Mouse (Mus musculus) lung, postnatal 0 days (tissue): ENCODE measurements around the gene Ltb4r1.
A peak's percentile ranks its signal among the peaks of the same experiment; 100 is the strongest.

Experiments used
- CTCF ChIP-seq: IDR thresholded peaks from 2 replicates; pipeline ENCODE4 v1.5.1; 2016; ENCODE audit warnings: antibody characterized with exemption, mild to moderate bottlenecking
- EP300 ChIP-seq: IDR thresholded peaks from 2 replicates; pipeline ENCODE4 v1.6.1; 2016; ENCODE audit warnings: antibody characterized with exemption, mild to moderate bottlenecking, control low read depth

GRCm38 (mm10) chr14:55724411-55724871, 41.3 kb upstream of the Ltb4r1 start:
- TF ChIP-seq CTCF (no peak), EP300 (peak; percentile 61)
